Mouse (Mus musculus): ENCODE results near the gene Vars. TPM values are rescaled to one million over a fixed set of nuclear protein-coding genes. Genes with fewer than 3 reads are reported as not detected.

Vars gene
- polyA plus RNA-seq, 1 experiment: 261 TPM

GRCm38 (mm10) chr17:35048149-35048931 lies 47.6 kb downstream of the Vars start:
- no peak for TF ChIP-seq POLR2A (IDR thresholded peaks at IDR 0.05; ENCODE audit: control insufficient read depth, low read depth, low read length)
- TF ChIP-seq CTCF (IDR thresholded peaks at IDR 0.05; ENCODE audit: control insufficient read depth, insufficient read depth, insufficient replicate concordance, low read depth, low read length): no peak
- H3K27ac ChIP-seq (ENCODE audit: control insufficient read depth, insufficient read depth, low read depth, low read length): no peak overlapping the region
- H3K4me1 ChIP-seq (ENCODE audit: control insufficient read depth, insufficient read depth, low read length): peaks cover 24% of the 10 kb centered on the region
- no peak overlapping the region for H3K4me3 ChIP-seq (ENCODE audit: control insufficient read depth, low read depth, low read length)
- H3K27me3 ChIP-seq (ENCODE audit: control insufficient read depth, insufficient read depth, low read length): peaks cover 2% of the 10 kb centered on the region; the same call in 1 of the 2 replicates
- H3K36me3 ChIP-seq (ENCODE audit: control insufficient read depth, insufficient read depth, low read length): no peaks in the 10 kb centered on the region

GRCm38 (mm10) chr17:35048932-35049440 lies 48.2 kb downstream of the Vars start:
- no peak overlapping the region for H3K4me3 ChIP-seq (ENCODE audit: control insufficient read depth, low read depth, low read length)
- TF ChIP-seq POLR2A (IDR thresholded peaks at IDR 0.05; ENCODE audit: control insufficient read depth, low read depth, low read length): no peak
- TF ChIP-seq CTCF (IDR thresholded peaks at IDR 0.05; ENCODE audit: control insufficient read depth, insufficient read depth, insufficient replicate concordance, low read depth, low read length): no peak
- peaks cover 24% of the 10 kb centered on the region for H3K4me1 ChIP-seq (ENCODE audit: control insufficient read depth, insufficient read depth, low read length)
- no peaks in the 10 kb centered on the region for H3K36me3 ChIP-seq (ENCODE audit: control insufficient read depth, insufficient read depth, low read length)
- H3K27me3 ChIP-seq (ENCODE audit: control insufficient read depth, insufficient read depth, low read length): peaks cover 2% of the 10 kb centered on the region; the same call in 1 of the 2 replicates
- H3K27ac ChIP-seq (ENCODE audit: control insufficient read depth, insufficient read depth, low read depth, low read length): no peak overlapping the region

- peak within 1 kb of the TSS; percentile 86 for H3K4me3 ChIP-seq (ENCODE audit: control insufficient read depth, low read depth, low read length)
- peaks cover 24% of the 10 kb centered on the region for H3K4me1 ChIP-seq (ENCODE audit: control insufficient read depth, insufficient read depth, low read length)
- H3K36me3 ChIP-seq (ENCODE audit: control insufficient read depth, insufficient read depth, low read length): no peaks in the 10 kb centered on the region
- peaks cover 2% of the 10 kb centered on the region; the same call in 1 of the 2 replicates for H3K27me3 ChIP-seq (ENCODE audit: control insufficient read depth, insufficient read depth, low read length)
- no peak for TF ChIP-seq CTCF (IDR thresholded peaks at IDR 0.05; ENCODE audit: control insufficient read depth, insufficient read depth, insufficient replicate concordance, low read depth, low read length)
- TF ChIP-seq POLR2A (IDR thresholded peaks at IDR 0.05; ENCODE audit: control insufficient read depth, low read depth, low read length): peak; percentile 29; the same call in 1 of the 2 replicates
- H3K27ac ChIP-seq (ENCODE audit: control insufficient read depth, insufficient read depth, low read depth, low read length): peak within 1 kb of the TSS; percentile 82
Observed at GRCm38 (mm10) chr17:35049561-35050016, 48.8 kb downstream of the Vars start, which contains the start of gene Clic1. Gene Clic1 (plus strand): TSS chr17:35049966.

GRCm38 (mm10) chr17:35050126-35050750 lies 49.5 kb downstream of the Vars start:
- Histone ChIP-seq H3K4me3 (ENCODE audit: control insufficient read depth, low read depth, low read length) (peak overlapping the region; percentile 86), H3K27me3 (ENCODE audit: control insufficient read depth, insufficient read depth, low read length) (peaks cover 2% of the 10 kb centered on the region; the same call in 1 of the 2 replicates), H3K36me3 (ENCODE audit: control insufficient read depth, insufficient read depth, low read length) (no peaks in the 10 kb centered on the region), H3K27ac (ENCODE audit: control insufficient read depth, insufficient read depth, low read depth, low read length) (peak overlapping the region; percentile 82), H3K4me1 (ENCODE audit: control insufficient read depth, insufficient read depth, low read length) (peaks cover 24% of the 10 kb centered on the region)
- TF ChIP-seq POLR2A (IDR thresholded peaks at IDR 0.05; ENCODE audit: control insufficient read depth, low read depth, low read length): peak; percentile 57; the same call in 1 of the 2 replicates
- TF ChIP-seq CTCF (IDR thresholded peaks at IDR 0.05; ENCODE audit: control insufficient read depth, insufficient read depth, insufficient replicate concordance, low read depth, low read length): no peak

- no peak for TF ChIP-seq CTCF (IDR thresholded peaks at IDR 0.05; ENCODE audit: control insufficient read depth, insufficient read depth, insufficient replicate concordance, low read depth, low read length)
- 0 out of 2 replicates have a peak, but pooled peaks have one; percentile 30 for TF ChIP-seq POLR2A (IDR thresholded peaks at IDR 0.05; ENCODE audit: control insufficient read depth, low read depth, low read length)
- H3K36me3 ChIP-seq (ENCODE audit: control insufficient read depth, insufficient read depth, low read length): no peaks in the 10 kb centered on the region
- peak overlapping the region; percentile 78 for H3K27ac ChIP-seq (ENCODE audit: control insufficient read depth, insufficient read depth, low read depth, low read length)
- peak overlapping the region; percentile 82 for H3K4me3 ChIP-seq (ENCODE audit: control insufficient read depth, low read depth, low read length)
- H3K27me3 ChIP-seq (ENCODE audit: control insufficient read depth, insufficient read depth, low read length): peaks cover 2% of the 10 kb centered on the region; the same call in 1 of the 2 replicates
- peaks cover 21% of the 10 kb centered on the region for H3K4me1 ChIP-seq (ENCODE audit: control insufficient read depth, insufficient read depth, low read length)
Observed at GRCm38 (mm10) chr17:35051156-35052086, 50.6 kb downstream of the Vars start.

GRCm38 (mm10) chr17:35052271-35052798 lies 51.5 kb downstream of the Vars start:
- no peak overlapping the region for H3K27ac ChIP-seq (ENCODE audit: control insufficient read depth, insufficient read depth, low read depth, low read length)
- H3K4me1 ChIP-seq (ENCODE audit: control insufficient read depth, insufficient read depth, low read length): peaks cover 19% of the 10 kb centered on the region
- H3K36me3 ChIP-seq (ENCODE audit: control insufficient read depth, insufficient read depth, low read length): no peaks in the 10 kb centered on the region
- peaks cover 2% of the 10 kb centered on the region; the same call in 1 of the 2 replicates for H3K27me3 ChIP-seq (ENCODE audit: control insufficient read depth, insufficient read depth, low read length)
- no peak for TF ChIP-seq CTCF (IDR thresholded peaks at IDR 0.05; ENCODE audit: control insufficient read depth, insufficient read depth, insufficient replicate concordance, low read depth, low read length)
- no peak for TF ChIP-seq POLR2A (IDR thresholded peaks at IDR 0.05; ENCODE audit: control insufficient read depth, low read depth, low read length)
- H3K4me3 ChIP-seq (ENCODE audit: control insufficient read depth, low read depth, low read length): no peak overlapping the region
